Mouse (Mus musculus) lung, postnatal 0 days (tissue): ENCODE measurements around the gene Olfr70. TPM values are rescaled to one million over a fixed set of nuclear protein-coding genes. Genes with fewer than 3 reads are reported as not detected.
A peak's percentile ranks its signal among the peaks of the same experiment; 100 is the strongest.

Experiments used
- ATAC-seq: fragments of 200-750 bp; cut with Nextera tagmentation; 2 replicates; pipeline ENCODE4 v1.8.0; 2017; ENCODE audit warnings: moderate library complexity
- DNase-seq: peaks from one replicate; pipeline ENCODE4 v3.0.0-alpha.2; 2016; ENCODE audit warnings: low spot score
- H3K27ac ChIP-seq: fragments of 300-500 bp; sonication (generic); 2 replicates; pipeline ENCODE4 v1.5.1; 2014; ENCODE audit warnings: antibody characterized with exemption, mild to moderate bottlenecking, low read length, mixed read lengths
- H3K27me3 ChIP-seq: fragments of 300-500 bp; sonication (generic); replicated peaks from 2 replicates; pipeline ENCODE4 v1.6.1; 2014; ENCODE audit warnings: low read length, mixed read lengths; ENCODE audit not compliant: insufficient read depth
- H3K36me3 ChIP-seq: fragments of 300-500 bp; sonication (generic); 2 replicates; pipeline ENCODE4 v1.6.1; 2014; ENCODE audit warnings: low read length, mixed read lengths; ENCODE audit not compliant: insufficient read depth
- H3K4me1 ChIP-seq: fragments of 300-500 bp; sonication (generic); 2 replicates; pipeline ENCODE4 v1.6.1; 2014; ENCODE audit warnings: antibody characterized with exemption, low read depth, low read length, mixed read lengths; ENCODE audit not compliant: insufficient read depth
- H3K4me2 ChIP-seq: fragments of 300-500 bp; sonication (generic); replicated peaks from 2 replicates; pipeline ENCODE4 v1.6.1; 2014; ENCODE audit warnings: low read depth, mild to moderate bottlenecking, low read length, moderate library complexity, mixed read lengths
- H3K4me3 ChIP-seq: fragments of 300-500 bp; sonication (generic); 2 replicates; pipeline ENCODE4 v1.5.1; 2014; ENCODE audit warnings: low read depth, low read length
- H3K9ac ChIP-seq: fragments of 300-500 bp; sonication (generic); replicated peaks from 2 replicates; pipeline ENCODE4 v1.6.1; 2014; ENCODE audit warnings: low read depth, mild to moderate bottlenecking
- H3K9me3 ChIP-seq: fragments of 300-500 bp; sonication (generic); 2 replicates; pipeline ENCODE4 v1.6.1; 2016; ENCODE audit warnings: low read length, mixed read lengths
- CTCF ChIP-seq: IDR thresholded peaks from 2 replicates; pipeline ENCODE4 v1.5.1; 2016; ENCODE audit warnings: antibody characterized with exemption, mild to moderate bottlenecking
- EP300 ChIP-seq: IDR thresholded peaks from 2 replicates; pipeline ENCODE4 v1.6.1; 2016; ENCODE audit warnings: antibody characterized with exemption, mild to moderate bottlenecking, control low read depth
- WGBS: fragments of 180-500 bp; shearing (Covaris S2); extraction: QIAGEN DNeasy Blood & Tissue Kit; methylation state at CpG from one replicate; pipeline ENCODE4 v1.1.7; 2014; 5-methylcytosine and 5-hydroxymethylcytosine counted together
- polyA plus RNA-seq: library from polyadenylated mRNA; unstranded; fragments of >200 nt; fragmentation: Nextera tagmentation; extraction: Ambion mirVana; gene quantifications from 2 replicates; pipeline ENCODE4 v1.2.1, GENCODE M21; 2015

Olfr70 gene
- polyA plus RNA-seq, 1 experiment from 2014 or later, result not detected

GRCm38 (mm10) chr4:43703439-43703838, 2.8 kb upstream of the Olfr70 start:
- no peak overlapping the region for H3K4me2 ChIP-seq
- TF ChIP-seq CTCF (peak; percentile 64), EP300 (no peak)
- WGBS, result 81% methylated on average over 6 of the region's 6 CpGs
- H3K9ac ChIP-seq, result no peak overlapping the region
- H3K4me3 ChIP-seq, result no peak overlapping the region
- no peaks in the 10 kb centered on the region for H3K27me3 ChIP-seq
- no peak overlapping the region for H3K27ac ChIP-seq
- H3K4me1 ChIP-seq, result no peaks in the 10 kb centered on the region
- no peaks in the 10 kb centered on the region for H3K36me3 ChIP-seq
- ATAC-seq (no peak), DNase-seq (no peak)
- H3K9me3 ChIP-seq, result no peaks in the 10 kb centered on the region

- Histone ChIP-seq H3K9me3 (no peaks in the 10 kb centered on the region), H3K27me3 (no peaks in the 10 kb centered on the region), H3K27ac (no peak overlapping the region), H3K36me3 (no peaks in the 10 kb centered on the region), H3K9ac (no peak overlapping the region), H3K4me3 (no peak overlapping the region), H3K4me2 (no peak overlapping the region), H3K4me1 (peaks cover 2% of the 10 kb centered on the region; the same call in 1 of the 2 replicates)
- WGBS, result 89% methylated on average over 13 of the region's 13 CpGs
- TF ChIP-seq CTCF (no peak), EP300 (no peak)
- ATAC-seq (no peak), DNase-seq (no peak)
These were observed 4.0 kb downstream of the Olfr70 start for GRCm38 (mm10) chr4:43696561-43696960.

GRCm38 (mm10) chr4:43695249-43695671, 5.3 kb downstream of the Olfr70 start:
- peak; percentile 72 for DNase-seq
- Histone ChIP-seq H3K27ac (peak overlapping the region; percentile 11; the same call in 1 of the 2 replicates), H3K4me2 (no peak overlapping the region)

GRCm38 (mm10) chr4:43694439-43695248, 6.0 kb downstream of the Olfr70 start:
- H3K9me3 ChIP-seq, result no peaks in the 10 kb centered on the region
- ATAC-seq (no peak), DNase-seq (no peak)
- no peaks in the 10 kb centered on the region for H3K36me3 ChIP-seq
- peak overlapping the region; percentile 8; the same call in 1 of the 2 replicates for H3K27ac ChIP-seq
- peaks cover 2% of the 10 kb centered on the region; the same call in 1 of the 2 replicates for H3K4me1 ChIP-seq
- WGBS, result 60% methylated on average over 1 of the region's 1 CpGs
- TF ChIP-seq CTCF (no peak), EP300 (0 out of 2 replicates have a peak, but pooled peaks have one; percentile 11)
- H3K27me3 ChIP-seq, result no peaks in the 10 kb centered on the region
- H3K4me3 ChIP-seq, result no peak overlapping the region
- H3K4me2 ChIP-seq, result no peak overlapping the region
- H3K9ac ChIP-seq, result no peak overlapping the region

More at GRCm38 (mm10) chr4:43695249-43695671, 5.3 kb downstream of the Olfr70 start:
- TF ChIP-seq EP300, result no peak
- TF ChIP-seq CTCF, result no peak
- Histone ChIP-seq H3K4me1 (peaks cover 2% of the 10 kb centered on the region; the same call in 1 of the 2 replicates), H3K9ac (no peak overlapping the region), H3K9me3 (no peaks in the 10 kb centered on the region), H3K4me3 (no peak overlapping the region), H3K36me3 (no peaks in the 10 kb centered on the region), H3K27me3 (no peaks in the 10 kb centered on the region)
- ATAC-seq, result peak; percentile 88
- 13% methylated on average over 9 of the region's 9 CpGs for WGBS

GRCm38 (mm10) chr4:43693806-43694241, 6.8 kb downstream of the Olfr70 start:
- ATAC-seq, result peak; percentile 66

GRCm38 (mm10) chr4:43691026-43691425, 9.6 kb downstream of the Olfr70 start:
- Histone ChIP-seq H3K4me2 (no peak overlapping the region), H3K9ac (no peak overlapping the region), H3K4me3 (no peak overlapping the region), H3K9me3 (no peaks in the 10 kb centered on the region), H3K36me3 (no peaks in the 10 kb centered on the region), H3K4me1 (peaks cover 2% of the 10 kb centered on the region; the same call in 1 of the 2 replicates), H3K27ac (no peak overlapping the region), H3K27me3 (no peaks in the 10 kb centered on the region)
- TF ChIP-seq EP300 (no peak), CTCF (no peak)
- WGBS, result 71% methylated on average over 5 of the region's 5 CpGs
- ATAC-seq (no peak), DNase-seq (no peak)

More at GRCm38 (mm10) chr4:43693806-43694241, 6.8 kb downstream of the Olfr70 start:
- TF ChIP-seq EP300 (0 out of 2 replicates have a peak, but pooled peaks have one; percentile 46), CTCF (no peak)
- Histone ChIP-seq H3K9ac (no peak overlapping the region), H3K9me3 (no peaks in the 10 kb centered on the region), H3K27me3 (no peaks in the 10 kb centered on the region), H3K4me3 (no peak overlapping the region), H3K4me2 (no peak overlapping the region), H3K4me1 (peaks cover 2% of the 10 kb centered on the region; the same call in 1 of the 2 replicates), H3K36me3 (no peaks in the 10 kb centered on the region), H3K27ac (no peak overlapping the region)
- 38% methylated on average over 5 of the region's 5 CpGs for WGBS
- DNase-seq, result peak; percentile 69
